Mouse (Mus musculus) heart, embryonic 13.5 days (tissue): ENCODE data around the gene Gm3159. TPM values are rescaled to one million over a fixed set of nuclear protein-coding genes. Genes with fewer than 3 reads are reported as not detected.
"Not testable (repeated sequence)": the region's sequence is repeated elsewhere in the genome, so short reads cannot be mapped to it uniquely, and the experiment has no call there.

Experiments used
- ATAC-seq: fragments of 200-750 bp; cut with Nextera tagmentation; 2 replicates; pipeline ENCODE4 v1.8.0; 2017; ENCODE audit warnings: moderate TSS enrichment; ENCODE audit not compliant: insufficient number of reproducible peaks, low FRiP score, low TSS enrichment; ENCODE audit errors: extremely low read depth
- H3K27ac ChIP-seq: fragments of 300-500 bp; sonication (generic); replicated peaks from 2 replicates; pipeline ENCODE4 v1.5.1; 2015; ENCODE audit warnings: moderate library complexity, mild to moderate bottlenecking, inconsistent platforms
- H3K27me3 ChIP-seq: fragments of 300-500 bp; sonication (generic); replicated peaks from 2 replicates; pipeline ENCODE4 v1.6.1; 2015; ENCODE audit warnings: mild to moderate bottlenecking, inconsistent platforms
- H3K36me3 ChIP-seq: fragments of 300-500 bp; sonication (generic); 2 replicates; pipeline ENCODE4 v1.6.1; 2015; ENCODE audit warnings: mild to moderate bottlenecking, inconsistent platforms
- H3K4me1 ChIP-seq: fragments of 300-500 bp; sonication (generic); 2 replicates; pipeline ENCODE4 v1.6.1; 2015; ENCODE audit warnings: inconsistent platforms
- H3K4me2 ChIP-seq: fragments of 300-500 bp; sonication (generic); 2 replicates; pipeline ENCODE4 v1.6.1; 2015; ENCODE audit warnings: inconsistent platforms, mild to moderate bottlenecking, moderate library complexity
- H3K4me3 ChIP-seq: fragments of 300-500 bp; sonication (generic); 2 replicates; pipeline ENCODE4 v1.5.1; 2015; ENCODE audit warnings: moderate library complexity, mild to moderate bottlenecking, inconsistent platforms
- H3K9ac ChIP-seq: fragments of 300-500 bp; sonication (generic); 2 replicates; pipeline ENCODE4 v1.6.1; 2015; ENCODE audit warnings: inconsistent platforms, mild to moderate bottlenecking, moderate library complexity
- H3K9me3 ChIP-seq: fragments of 300-500 bp; sonication (generic); 2 replicates; pipeline ENCODE4 v1.6.1; 2016; ENCODE audit warnings: inconsistent platforms
- WGBS: fragments of 180-500 bp; shearing (Covaris S2); methylation state at CpG from one replicate; pipeline ENCODE4 v1.1.7; 2015; ENCODE audit warnings: mixed read lengths; 5-methylcytosine and 5-hydroxymethylcytosine counted together
- polyA plus RNA-seq: library from polyadenylated mRNA; unstranded; fragments of >200 nt; fragmentation: Nextera tagmentation; extraction: Ambion mirVana; gene quantifications from 2 replicates; pipeline ENCODE4 v1.2.1, GENCODE M21; 2015

Gm3159 gene
- polyA plus RNA-seq, 1 experiment from 2014 or later, result not detected

GRCm38 (mm10) chr14:4414965-4415835 is 17.9 kb downstream of the Gm3159 start, which contains the start of gene Gm3164:
Gene Gm3164, plus strand, starts transcription at chr14:4415448.
- H3K27me3 ChIP-seq, H3K9me3 ChIP-seq, H3K36me3 ChIP-seq, H3K4me1 ChIP-seq, ATAC-seq, H3K27ac ChIP-seq: not testable (repeated sequence)
- Histone ChIP-seq H3K4me3 (peak within 1 kb of the TSS; percentile 47), H3K9ac (peak within 1 kb of the TSS; percentile 52; the same call in 1 of the 2 replicates), H3K4me2 (peak within 1 kb of the TSS; percentile 65)
- 3% methylated on average over 27 of the region's 59 CpGs for WGBS

- H3K27me3 ChIP-seq, H3K36me3 ChIP-seq, H3K9ac ChIP-seq, ATAC-seq, H3K4me3 ChIP-seq, H3K4me1 ChIP-seq, H3K27ac ChIP-seq, H3K9me3 ChIP-seq, H3K4me2 ChIP-seq: not testable (repeated sequence)
These were observed 33.4 kb downstream of the Gm3159 start, which contains the start of gene Gm3173 for GRCm38 (mm10) chr14:4430692-4431091. Gene Gm3173, plus strand, starts transcription at chr14:4430992.

Other genes starting within 250 kb of the Gm3159 start
- not detected in 2 replicates for gene Gm3127, start 232.5 kb upstream of the Gm3159 start, polyA plus RNA-seq
- 0.35 and 0.52 TPM in 2 replicates for gene Gm2974, start 214.9 kb upstream of the Gm3159 start, polyA plus RNA-seq
- gene Gm3138, start 147.9 kb upstream of the Gm3159 start, polyA plus RNA-seq, result not detected in 2 replicates
- gene Gm3149, start 80.2 kb upstream of the Gm3159 start, polyA plus RNA-seq, result not detected in 2 replicates
- 0.11 and 0.31 TPM in 2 replicates for gene 2610042L04Rik, start 62.8 kb upstream of the Gm3159 start, polyA plus RNA-seq
- gene Gm3164, start 17.9 kb downstream of the Gm3159 start, polyA plus RNA-seq, result 0.47 and 0.49 TPM in 2 replicates
- gene Gm3173, start 33.5 kb downstream of the Gm3159 start, polyA plus RNA-seq, result 0.33 TPM in 1 of 2 replicates, not detected in the other
- gene Gm3182, start 84.2 kb downstream of the Gm3159 start, polyA plus RNA-seq, result not detected in 2 replicates
- gene Gm3047, start 157.9 kb downstream of the Gm3159 start, polyA plus RNA-seq, result not detected in 2 replicates
- gene Gm8159, start 234.8 kb downstream of the Gm3159 start, polyA plus RNA-seq, result not detected in 2 replicates